Mouse (Mus musculus): Measurements from ENCODE around the gene Cdc14b.
A peak's percentile ranks its signal among the peaks of the same experiment; 100 is the strongest.

The Cdc14b gene

DNA sequence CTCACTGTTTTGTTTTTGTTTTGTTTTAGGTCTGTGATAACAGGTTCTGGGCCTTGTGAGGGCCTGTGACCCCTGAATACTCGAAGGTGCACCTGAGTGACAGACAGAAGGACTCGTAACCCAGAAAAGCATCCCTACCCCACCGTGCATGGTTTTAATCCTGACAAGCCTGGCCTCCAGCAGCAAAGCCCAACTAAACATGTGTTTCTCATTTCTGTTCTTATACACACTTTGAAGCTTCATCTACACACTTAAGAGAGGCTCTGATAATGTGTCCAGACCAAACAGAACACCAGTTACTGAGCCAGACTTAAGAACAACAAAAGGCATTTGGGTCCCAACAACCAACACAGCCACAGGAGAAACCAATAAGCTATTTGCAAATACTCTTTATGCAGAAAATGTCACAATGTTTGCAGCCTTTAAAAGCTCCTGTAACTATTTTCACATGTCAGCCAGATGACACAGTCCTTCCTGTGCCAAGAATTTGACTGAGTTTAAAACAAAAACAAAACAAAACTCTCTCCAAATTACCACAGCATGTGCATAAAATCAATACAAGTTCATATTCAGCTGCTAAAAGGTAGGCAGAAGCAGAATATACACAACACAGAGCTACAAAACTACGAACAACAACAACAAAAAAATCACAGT, 39.9 kb downstream of the Cdc14b start:
- no peak for DNase-seq

- no peak for DNase-seq
Observed at GRCm38 (mm10) chr13:64233139-64233538, 42.0 kb downstream of the Cdc14b start.

GRCm38 (mm10) chr13:64226725-64227124, 48.4 kb downstream of the Cdc14b start:
- no peak for DNase-seq

GRCm38 (mm10) chr13:64225738-64226137, 49.4 kb downstream of the Cdc14b start:
- DNase-seq, result no peak

DNA sequence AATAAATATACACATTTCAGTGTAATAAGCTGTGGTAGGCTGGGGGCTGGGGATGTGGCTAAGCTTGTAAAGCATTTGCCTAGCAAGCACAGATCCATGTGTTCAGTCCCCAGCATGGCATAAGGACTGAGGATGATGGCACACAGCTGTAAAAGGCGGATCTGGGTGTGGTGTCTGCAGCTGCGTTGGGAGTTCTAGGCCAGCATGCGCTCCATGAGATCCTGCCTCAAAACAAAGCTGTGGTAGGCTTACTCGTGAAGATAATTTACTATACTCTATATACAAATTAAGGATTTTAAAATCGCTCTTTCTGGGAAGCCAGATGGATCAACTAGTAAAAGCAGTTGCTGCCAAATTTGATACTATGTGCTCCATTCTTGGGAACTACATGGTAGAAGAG, 60.2 kb downstream of the Cdc14b start:
- DNase-seq, result no peak

DNA sequence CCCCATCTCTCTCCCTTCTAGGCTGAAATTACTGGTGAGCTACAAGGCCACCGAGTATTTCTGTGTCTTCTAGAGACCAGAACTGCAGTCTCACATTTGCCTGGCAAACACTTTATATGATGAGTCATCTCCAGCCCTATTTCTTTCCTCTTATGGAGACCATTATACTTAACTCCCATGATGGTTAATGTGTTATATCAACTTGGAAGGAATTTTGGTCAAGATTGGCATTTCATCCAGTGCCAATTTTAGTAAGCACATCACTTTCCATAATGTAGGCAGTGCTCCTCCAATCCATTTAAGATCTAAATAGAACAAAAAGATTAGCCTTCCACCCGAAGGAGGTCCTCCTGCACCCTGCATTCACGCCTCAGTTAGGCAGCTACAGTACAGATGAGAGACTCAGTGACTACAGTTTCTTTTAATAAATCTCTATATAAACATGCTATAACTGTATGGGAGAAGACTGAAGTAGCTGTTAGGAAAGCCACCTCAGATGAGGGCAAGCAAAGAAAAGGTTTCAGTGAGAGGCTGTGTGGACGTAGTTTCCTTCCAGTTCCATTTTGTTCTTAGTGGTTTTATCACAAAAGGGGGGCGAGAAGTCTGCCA, 63.0 kb downstream of the Cdc14b start:
- DNase-seq, result no peak

- DNase-seq, result no peak
Observed at GRCm38 (mm10) chr13:64208146-64208545, 66.9 kb downstream of the Cdc14b start.

DNA sequence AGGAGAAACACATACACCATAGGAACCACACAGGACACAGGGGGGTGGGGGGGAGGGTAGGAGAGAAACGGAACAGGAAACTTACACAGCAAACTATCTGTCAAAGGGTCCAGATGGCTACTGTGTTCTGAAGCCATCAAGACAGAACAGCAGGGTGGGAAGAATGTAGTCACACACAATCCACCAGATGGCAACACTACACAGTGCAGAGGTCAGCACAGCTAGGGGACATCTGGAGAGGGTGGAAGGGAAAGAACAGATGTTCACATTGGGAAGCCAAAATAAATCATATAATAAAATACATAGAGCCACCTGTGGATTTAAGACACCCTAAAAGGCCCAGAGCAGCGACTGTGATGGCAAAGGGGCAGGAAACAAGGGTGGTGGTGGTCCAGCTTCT, 69.9 kb downstream of the Cdc14b start:
- DNase-seq, result no peak

DNA sequence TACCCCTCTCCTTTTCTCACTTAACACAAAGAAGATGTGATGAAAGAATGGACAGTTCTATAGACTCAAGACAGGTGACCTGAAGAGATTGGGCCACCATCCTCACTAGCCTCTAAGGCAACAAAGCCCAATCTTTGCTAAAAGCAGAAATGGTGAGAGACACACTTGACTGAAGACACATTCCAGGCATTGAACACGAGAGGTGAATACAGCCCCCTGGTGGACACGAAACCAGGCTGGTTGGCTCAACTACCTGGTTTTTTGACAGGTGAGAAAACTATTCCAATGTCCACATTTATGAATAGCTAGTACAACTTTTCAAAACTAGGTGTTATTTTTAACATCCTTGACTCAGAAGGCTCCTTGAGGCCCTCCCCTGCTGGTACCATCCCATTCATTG, 70.4 kb downstream of the Cdc14b start:
- peak; percentile 36 for DNase-seq

- DNase-seq, result no peak
Observed at GRCm38 (mm10) chr13:64200911-64201310, 74.2 kb downstream of the Cdc14b start.

DNA sequence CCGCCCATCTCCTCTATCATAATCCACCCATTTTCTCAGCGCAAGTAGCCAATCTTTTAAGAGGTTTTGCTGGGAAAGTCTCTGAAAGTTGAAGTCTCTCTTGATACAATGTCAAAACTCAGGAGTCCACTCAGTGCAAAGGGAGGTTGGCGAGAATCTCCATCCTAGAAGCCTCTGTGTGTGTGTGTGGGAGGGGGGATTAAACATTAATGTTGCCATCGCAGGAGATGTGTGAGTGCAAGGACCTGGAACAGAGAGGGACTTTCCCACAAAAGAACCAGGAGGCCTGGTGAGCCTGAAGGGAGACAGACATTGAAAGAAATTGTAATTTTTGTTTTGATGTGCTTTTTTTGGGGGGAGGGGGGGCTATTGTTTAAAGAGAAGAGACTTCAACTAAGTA, 76.8 kb downstream of the Cdc14b start:
- no peak for DNase-seq

GRCm38 (mm10) chr13:64197899-64198298, 77.2 kb downstream of the Cdc14b start:
- no peak for DNase-seq

DNA sequence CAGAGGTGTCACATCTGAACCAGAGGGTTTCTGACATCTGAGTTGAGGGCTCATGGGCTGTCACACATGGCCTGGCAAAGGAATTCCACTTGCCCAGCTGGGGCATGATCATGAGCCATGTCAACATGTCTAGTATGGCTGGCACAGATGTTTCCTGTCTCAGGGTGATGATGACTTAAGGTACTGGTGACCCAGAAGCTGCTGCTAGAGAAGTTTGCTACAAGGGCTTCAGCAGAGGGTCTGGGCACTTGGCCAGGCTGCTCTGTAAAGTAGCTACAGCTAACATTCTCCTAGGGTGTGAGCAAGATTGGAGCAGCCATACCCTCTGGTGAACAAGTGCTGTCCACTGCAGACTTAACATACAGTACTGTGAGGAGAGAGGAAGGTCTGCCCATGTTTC, 88.0 kb downstream of the Cdc14b start:
- DNase-seq, result no peak

GRCm38 (mm10) chr13:64186516-64186915, 88.6 kb downstream of the Cdc14b start:
- no peak for DNase-seq

- no peak for DNase-seq
Observed at GRCm38 (mm10) chr13:64185586-64185985, 89.5 kb downstream of the Cdc14b start.

- no peak for DNase-seq
Observed at GRCm38 (mm10) chr13:64185176-64185575, 89.9 kb downstream of the Cdc14b start.

GRCm38 (mm10) chr13:64184361-64184760, 90.7 kb downstream of the Cdc14b start:
- no peak for DNase-seq

DNA sequence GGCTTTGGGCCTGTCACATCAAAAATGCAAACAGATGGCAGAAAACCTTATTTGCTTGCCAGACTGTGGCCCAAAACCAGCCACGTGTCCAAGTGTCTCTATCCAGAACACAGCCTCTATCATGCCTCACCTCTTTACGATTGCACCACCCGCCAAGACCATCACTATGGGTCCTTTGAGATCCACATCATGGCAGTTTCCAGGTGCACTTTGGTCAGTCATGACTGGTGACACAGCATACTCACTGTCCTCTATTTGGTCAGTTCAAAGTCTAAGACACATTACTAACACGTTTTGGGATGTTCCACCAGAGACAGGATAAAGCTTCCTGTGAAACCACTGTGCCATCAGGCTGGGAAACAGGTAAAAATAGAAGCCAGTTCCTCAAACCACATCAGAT, 91.5 kb downstream of the Cdc14b start:
- DNase-seq, result no peak

DNA sequence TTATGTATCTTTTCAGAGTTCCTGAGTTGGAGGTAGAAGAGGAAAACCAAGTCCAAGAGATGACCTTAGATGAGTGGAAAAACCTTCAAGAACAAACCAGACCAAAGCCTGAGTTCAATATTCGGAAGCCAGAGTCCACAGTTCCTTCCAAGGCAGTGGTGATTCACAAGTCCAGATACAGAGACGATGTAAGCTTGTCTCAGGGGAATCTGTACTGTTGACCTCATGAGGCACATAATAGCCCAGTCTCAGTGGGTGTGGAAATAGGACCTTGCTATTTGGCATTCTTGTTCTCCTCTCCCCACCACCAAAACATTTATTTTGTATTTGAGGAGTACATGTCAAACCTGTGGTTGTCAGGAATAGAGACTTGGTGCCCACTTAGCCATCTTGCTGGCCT, 93.0 kb downstream of the Cdc14b start:
- DNase-seq, result no peak

DNA sequence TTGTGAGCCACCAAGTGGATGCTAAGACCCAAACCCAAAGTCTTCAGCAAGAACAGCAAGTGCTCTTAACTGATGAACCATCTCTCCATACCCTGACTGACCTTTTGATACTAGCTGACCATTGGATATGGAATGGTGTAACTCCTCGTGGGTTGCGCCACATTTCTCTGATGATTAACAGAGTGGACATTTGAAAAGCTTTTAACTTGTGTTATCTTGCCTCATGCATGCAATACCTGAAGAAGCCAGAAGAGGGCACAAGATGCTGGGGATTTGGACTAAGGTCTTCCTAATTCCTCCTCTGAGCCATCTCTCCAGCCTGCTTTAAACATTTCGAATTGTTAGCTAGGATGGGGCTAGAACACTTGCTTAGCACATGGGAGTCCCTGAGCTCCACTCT, 94.2 kb downstream of the Cdc14b start:
- DNase-seq, result peak; percentile 64

DNA sequence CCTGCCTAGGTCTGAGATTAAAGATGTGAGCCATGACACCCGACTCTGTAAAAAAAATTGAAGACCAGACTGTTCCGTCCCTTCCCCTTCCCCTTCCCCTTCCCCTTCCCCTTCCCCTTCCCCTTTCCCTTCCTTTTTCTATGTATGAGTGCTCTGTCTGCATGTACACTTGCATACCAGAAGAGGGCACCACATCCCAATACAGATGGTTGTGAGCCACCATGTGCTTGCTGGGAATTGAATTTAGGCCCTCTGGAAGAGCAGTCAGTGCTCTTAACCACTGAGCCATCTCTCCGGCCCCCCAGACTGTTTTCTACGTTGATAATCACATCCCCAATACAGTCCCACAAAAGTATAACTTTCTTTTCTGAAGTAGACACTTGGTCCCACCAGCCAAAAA, 94.8 kb downstream of the Cdc14b start:
- no peak for DNase-seq

DNA sequence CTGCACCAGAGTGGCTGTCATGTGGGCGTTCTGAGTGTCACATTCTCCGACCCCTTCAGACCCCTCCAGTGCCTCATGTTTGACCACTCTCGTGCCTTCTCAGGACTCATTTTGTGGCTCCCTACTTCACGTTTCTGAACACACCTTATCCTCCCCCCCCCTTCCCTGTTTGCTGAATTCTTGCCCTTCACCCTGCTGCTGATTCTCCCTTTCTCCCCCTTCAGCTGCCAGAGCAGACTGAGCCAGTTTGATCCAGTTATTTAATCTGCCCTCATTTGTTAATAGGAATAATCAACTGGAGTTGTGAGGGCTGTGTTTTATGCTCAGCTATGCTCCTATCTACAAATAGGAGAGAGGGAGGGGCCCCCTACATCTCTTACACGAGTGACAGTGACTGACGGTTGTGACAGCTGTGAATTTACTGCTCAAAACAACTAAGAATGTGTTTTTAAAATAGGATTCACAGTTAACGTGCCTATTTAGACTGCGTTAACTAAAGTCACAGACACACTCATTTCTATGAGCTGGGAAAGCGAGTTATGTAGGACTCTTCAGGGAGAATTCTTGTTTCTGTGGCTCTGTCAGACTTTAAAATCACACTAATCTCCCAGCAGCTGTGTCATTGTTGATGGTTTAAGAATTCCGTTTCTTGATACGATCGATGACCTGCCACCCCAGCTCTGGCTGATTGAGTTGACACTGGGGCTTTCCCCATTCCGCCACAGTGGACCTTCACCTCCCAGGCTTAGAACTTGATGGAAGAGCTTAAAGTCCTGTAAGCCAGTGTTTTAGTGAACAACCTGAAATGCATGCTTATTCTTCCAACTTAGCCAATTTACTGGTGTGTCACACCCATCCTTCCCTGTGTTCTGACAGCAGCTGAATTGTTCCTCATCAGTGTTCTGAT, 96.1 kb downstream of the Cdc14b start:
- no peak for DNase-seq

DNA sequence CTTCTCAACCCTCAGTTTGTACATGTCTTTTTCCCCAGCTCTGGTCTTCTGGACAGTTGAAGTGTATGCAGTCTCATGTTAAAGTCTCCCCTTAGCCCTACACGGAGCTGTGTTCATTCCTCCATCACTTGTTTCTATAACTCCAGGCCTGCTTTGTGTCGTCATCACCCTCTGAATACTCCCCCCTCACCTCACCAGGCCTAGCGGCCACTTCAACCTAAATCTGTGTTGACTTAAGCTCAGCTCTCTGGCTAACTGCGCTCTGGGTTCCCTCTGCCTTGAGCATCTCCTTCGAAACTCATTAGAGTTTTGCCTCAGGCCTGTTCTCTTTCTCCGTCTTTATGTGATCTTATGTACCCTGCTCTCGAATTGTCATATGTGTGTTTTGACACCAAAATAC, 97.1 kb downstream of the Cdc14b start:
- no peak for DNase-seq

DNA sequence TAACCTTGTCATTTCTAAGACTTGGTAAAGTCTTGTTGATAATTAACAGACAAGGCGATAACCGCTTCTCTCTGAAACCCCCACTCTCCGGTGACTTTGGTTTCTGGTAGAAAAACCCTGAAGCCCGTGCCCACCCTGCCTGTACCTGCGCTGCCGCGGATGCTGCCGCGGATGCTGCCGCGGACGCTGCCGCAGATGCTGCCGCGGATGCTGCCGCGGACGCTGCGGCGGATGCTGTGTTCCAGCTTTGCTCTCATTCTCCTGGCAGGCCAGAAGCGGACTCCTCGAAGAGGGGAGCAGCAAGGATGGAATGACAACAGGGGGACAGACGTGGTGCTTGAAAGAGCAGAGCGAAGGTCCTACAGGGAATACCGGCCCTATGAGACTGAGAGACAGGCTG, 105.3 kb downstream of the Cdc14b start:
- no peak for DNase-seq
